Mouse (Mus musculus) lung, embryonic 16.5 days (tissue): ENCODE data around the gene Otulin. TPM values are rescaled to one million over a fixed set of nuclear protein-coding genes. Genes with fewer than 3 reads are reported as not detected.

Experiments
- ATAC-seq: fragments of 200-750 bp; cut with Nextera tagmentation; 2 replicates; pipeline ENCODE4 v1.8.0; 2017; ENCODE audit warnings: low read depth, mild to moderate bottlenecking, moderate library complexity
- H3K27ac ChIP-seq: fragments of 300-500 bp; sonication (generic); 2 replicates; pipeline ENCODE4 v1.5.1; 2014; ENCODE audit warnings: mild to moderate bottlenecking, control low read depth, low read length
- H3K27me3 ChIP-seq: fragments of 300-500 bp; sonication (generic); 2 replicates; pipeline ENCODE4 v1.6.1; 2014; ENCODE audit warnings: low read depth, low read length, mixed read lengths; ENCODE audit not compliant: control insufficient read depth, insufficient read depth
- H3K36me3 ChIP-seq: fragments of 300-500 bp; sonication (generic); 2 replicates; pipeline ENCODE4 v1.6.1; 2014; ENCODE audit warnings: low read length; ENCODE audit not compliant: control insufficient read depth, insufficient read depth
- H3K4me1 ChIP-seq: fragments of 300-500 bp; sonication (generic); replicated peaks from 2 replicates; pipeline ENCODE4 v1.6.1; 2014; ENCODE audit warnings: low read length, mixed read lengths; ENCODE audit not compliant: control insufficient read depth, insufficient read depth
- H3K4me2 ChIP-seq: fragments of 300-500 bp; sonication (generic); 2 replicates; pipeline ENCODE4 v1.6.1; 2014; ENCODE audit warnings: low read depth, low read length, control low read depth
- H3K4me3 ChIP-seq: fragments of 300-500 bp; sonication (generic); 2 replicates; pipeline ENCODE4 v1.5.1; 2014; ENCODE audit warnings: mild to moderate bottlenecking, low read length, control low read depth
- H3K9ac ChIP-seq: fragments of 300-500 bp; sonication (generic); 2 replicates; pipeline ENCODE4 v1.6.1; 2014; ENCODE audit warnings: low read length, control low read depth
- H3K9me3 ChIP-seq: fragments of 300-500 bp; sonication (generic); 2 replicates; pipeline ENCODE4 v1.6.1; 2016; ENCODE audit warnings: low read length; ENCODE audit not compliant: control insufficient read depth
- WGBS: fragments of 180-500 bp; shearing (Covaris S2); extraction: QIAGEN DNeasy Blood & Tissue Kit; methylation state at CpG from one replicate; pipeline ENCODE4 v1.1.7; 2014; 5-methylcytosine and 5-hydroxymethylcytosine counted together
- polyA plus RNA-seq: library from polyadenylated mRNA; unstranded; fragments of >200 nt; fragmentation: Nextera tagmentation; extraction: Ambion mirVana; gene quantifications from 2 replicates; pipeline ENCODE4 v1.2.1, GENCODE M21; 2015

The Otulin gene
- polyA plus RNA-seq, 1 experiment from 2014 or later: 22.4 TPM

DNA sequence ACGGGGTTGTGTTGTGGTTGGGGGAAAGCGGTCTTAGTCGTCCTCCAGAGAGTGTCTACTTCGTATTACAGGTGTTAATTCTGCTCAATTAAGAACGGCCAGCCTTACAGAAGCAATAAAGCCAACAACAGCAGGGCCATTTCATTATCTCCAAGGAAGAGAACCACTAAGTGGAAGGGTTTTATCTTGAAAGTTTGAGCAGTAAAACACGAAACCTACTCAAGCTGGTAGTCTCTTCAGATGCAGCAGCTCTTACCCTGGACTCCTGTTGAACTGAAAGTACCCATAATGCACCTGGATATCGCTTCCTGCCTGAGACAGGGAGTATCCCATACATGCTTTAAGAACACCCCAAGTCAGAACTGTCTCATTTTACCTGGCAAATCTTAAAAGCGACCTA lies 40.2 kb upstream of the Otulin start:
- Histone ChIP-seq H3K4me1 (peaks cover 8% of the 10 kb centered on the region; the same call in 1 of the 2 replicates), H3K9me3 (no peaks in the 10 kb centered on the region), H3K9ac (no peak overlapping the region), H3K27ac (no peak overlapping the region), H3K4me3 (no peak overlapping the region), H3K27me3 (no peaks in the 10 kb centered on the region), H3K36me3 (no peaks in the 10 kb centered on the region), H3K4me2 (no peak overlapping the region)
- WGBS: 84% methylated on average over 8 of the region's 8 CpGs
- no peak for ATAC-seq

DNA sequence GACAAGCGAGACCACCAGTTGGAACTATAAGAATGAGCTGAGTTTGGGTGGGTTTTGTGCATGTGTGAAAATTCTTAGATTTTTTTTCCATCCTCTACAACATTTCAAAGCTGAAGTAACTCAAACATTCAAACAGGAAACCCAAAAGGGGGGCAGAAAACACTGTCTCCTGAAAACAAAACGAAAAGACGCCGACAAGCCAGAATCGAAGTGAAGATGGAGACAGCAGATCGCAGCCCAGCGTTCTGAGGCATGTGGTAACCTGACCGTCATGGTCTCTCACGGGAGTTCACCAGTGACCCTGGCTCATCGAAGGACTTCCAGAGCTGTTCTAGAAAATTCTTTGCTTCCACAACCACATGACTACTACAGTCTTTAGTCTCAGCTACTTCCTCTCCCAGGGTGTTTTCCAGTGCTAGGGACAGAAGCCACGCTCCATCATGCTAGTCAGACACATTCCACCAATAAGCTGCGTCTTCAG lies 39.5 kb upstream of the Otulin start:
- ATAC-seq: no peak
- H3K4me1 ChIP-seq: peaks cover 14% of the 10 kb centered on the region
- H3K9me3 ChIP-seq: no peaks in the 10 kb centered on the region
- H3K4me3 ChIP-seq: no peak overlapping the region
- H3K9ac ChIP-seq: no peak overlapping the region
- 84% methylated on average over 12 of the region's 12 CpGs for WGBS
- H3K27me3 ChIP-seq: no peaks in the 10 kb centered on the region
- no peak overlapping the region for H3K4me2 ChIP-seq
- H3K36me3 ChIP-seq: no peaks in the 10 kb centered on the region
- H3K27ac ChIP-seq: no peak overlapping the region

DNA sequence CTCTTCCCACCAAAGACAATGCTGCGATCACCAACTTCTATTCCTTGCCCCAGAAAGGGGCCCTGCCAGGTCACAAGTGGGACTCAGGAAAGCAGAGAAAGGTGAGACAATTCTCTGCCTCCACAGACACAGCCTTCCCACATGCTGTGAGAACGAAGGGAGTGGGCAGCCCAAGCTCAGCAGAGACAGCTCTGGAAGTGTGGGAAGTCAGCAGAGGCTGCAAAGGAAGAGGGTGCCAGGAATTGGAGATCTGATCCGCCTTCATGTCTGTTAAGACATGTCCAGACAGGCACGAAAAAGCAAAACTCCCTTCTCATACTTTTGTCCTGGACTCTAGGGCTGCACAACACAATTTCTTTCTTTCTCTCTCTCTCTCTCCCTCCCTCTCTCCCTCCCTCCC lies 38.8 kb upstream of the Otulin start:
- no peak for ATAC-seq
- no peaks in the 10 kb centered on the region for H3K9me3 ChIP-seq
- no peak overlapping the region for H3K9ac ChIP-seq
- H3K36me3 ChIP-seq: no peaks in the 10 kb centered on the region
- no peak overlapping the region for H3K27ac ChIP-seq
- no peaks in the 10 kb centered on the region for H3K27me3 ChIP-seq
- no peak overlapping the region for H3K4me2 ChIP-seq
- H3K4me1 ChIP-seq: peaks cover 8% of the 10 kb centered on the region
- no peak overlapping the region for H3K4me3 ChIP-seq
- WGBS: 72% methylated on average over 4 of the region's 4 CpGs

DNA sequence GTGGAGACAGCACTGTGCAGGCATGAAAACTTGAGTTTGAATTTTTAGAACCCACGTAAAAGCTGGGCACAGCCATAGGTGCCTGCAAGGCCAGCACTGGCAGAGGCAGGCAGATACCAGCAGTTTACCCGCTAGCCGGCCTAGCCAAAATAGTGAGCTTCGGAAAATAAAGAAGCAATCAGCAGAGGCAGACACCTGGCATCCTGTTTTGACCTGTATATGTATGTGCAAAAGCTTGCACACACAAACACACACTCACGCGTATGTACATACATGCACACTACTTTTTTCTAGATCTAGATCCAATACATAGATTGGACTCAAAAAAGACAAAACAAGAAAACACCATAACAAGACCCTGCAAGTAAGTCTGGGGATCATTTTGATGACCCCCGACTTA lies 38.1 kb upstream of the Otulin start:
- no peak for ATAC-seq
- Histone ChIP-seq H3K9me3 (no peaks in the 10 kb centered on the region), H3K27ac (no peak overlapping the region), H3K9ac (no peak overlapping the region), H3K4me3 (no peak overlapping the region), H3K27me3 (no peaks in the 10 kb centered on the region), H3K36me3 (no peaks in the 10 kb centered on the region), H3K4me2 (no peak overlapping the region), H3K4me1 (peaks cover 6% of the 10 kb centered on the region)
- WGBS: 84% methylated on average over 7 of the region's 7 CpGs

DNA sequence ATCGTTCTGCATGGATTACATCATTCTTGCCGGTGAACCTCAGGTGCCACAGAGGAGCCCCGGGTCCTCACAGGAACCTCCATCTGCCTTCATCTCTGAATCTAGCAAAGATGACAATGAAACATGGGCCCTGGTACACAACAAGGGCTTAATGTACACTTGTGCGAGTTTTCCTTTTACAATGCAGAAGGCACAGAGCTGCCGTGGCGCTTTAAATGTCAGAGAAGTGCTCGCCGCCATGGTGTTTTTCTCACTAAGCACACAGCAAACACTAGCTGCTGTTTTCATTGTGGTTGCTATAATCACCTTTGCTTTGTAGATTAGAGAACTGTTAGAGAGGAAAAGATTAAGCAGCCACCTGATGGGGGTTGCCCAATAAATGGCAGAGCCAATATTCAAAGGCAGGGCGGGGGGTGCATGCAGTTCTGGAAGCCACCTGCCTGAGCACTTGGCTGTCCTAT lies 37.5 kb upstream of the Otulin start:
- no peaks in the 10 kb centered on the region for H3K9me3 ChIP-seq
- ATAC-seq: no peak
- peaks cover 6% of the 10 kb centered on the region for H3K4me1 ChIP-seq
- H3K27ac ChIP-seq: no peak overlapping the region
- WGBS: 66% methylated on average over 9 of the region's 9 CpGs
- H3K36me3 ChIP-seq: no peaks in the 10 kb centered on the region
- H3K4me2 ChIP-seq: no peak overlapping the region
- no peak overlapping the region for H3K9ac ChIP-seq
- no peaks in the 10 kb centered on the region for H3K27me3 ChIP-seq
- H3K4me3 ChIP-seq: no peak overlapping the region

DNA sequence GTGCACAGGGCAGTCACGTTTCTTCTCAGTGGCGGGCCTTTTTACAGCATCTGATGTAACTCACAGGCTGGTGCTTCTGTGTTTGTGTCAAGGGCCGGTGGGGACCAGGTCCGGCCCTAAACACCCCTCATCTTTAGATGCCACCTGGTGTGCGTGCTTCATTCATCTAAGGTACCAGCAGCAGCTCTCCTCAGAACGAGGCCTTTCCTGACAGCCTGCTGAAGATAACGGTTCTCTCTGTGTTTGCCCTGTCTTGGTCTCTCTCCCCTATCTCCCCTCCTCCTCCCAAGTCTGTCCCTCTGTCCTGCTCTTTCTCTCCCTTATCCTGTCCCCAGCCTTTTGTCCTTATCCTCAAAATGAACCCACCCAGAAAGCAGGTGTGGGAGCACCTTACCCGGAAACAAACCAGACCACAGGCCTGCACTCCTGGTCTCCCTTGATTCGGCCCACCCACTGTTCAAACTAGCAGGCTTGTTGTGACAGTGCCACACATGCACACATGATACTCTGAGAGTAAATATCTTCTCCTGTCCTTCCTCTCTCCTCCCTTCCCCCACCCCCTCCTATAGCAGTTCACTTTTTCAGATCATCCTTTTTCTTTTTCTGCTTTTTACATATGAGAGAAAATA lies 36.5 kb upstream of the Otulin start:
- WGBS: 60% methylated on average over 9 of the region's 9 CpGs

DNA sequence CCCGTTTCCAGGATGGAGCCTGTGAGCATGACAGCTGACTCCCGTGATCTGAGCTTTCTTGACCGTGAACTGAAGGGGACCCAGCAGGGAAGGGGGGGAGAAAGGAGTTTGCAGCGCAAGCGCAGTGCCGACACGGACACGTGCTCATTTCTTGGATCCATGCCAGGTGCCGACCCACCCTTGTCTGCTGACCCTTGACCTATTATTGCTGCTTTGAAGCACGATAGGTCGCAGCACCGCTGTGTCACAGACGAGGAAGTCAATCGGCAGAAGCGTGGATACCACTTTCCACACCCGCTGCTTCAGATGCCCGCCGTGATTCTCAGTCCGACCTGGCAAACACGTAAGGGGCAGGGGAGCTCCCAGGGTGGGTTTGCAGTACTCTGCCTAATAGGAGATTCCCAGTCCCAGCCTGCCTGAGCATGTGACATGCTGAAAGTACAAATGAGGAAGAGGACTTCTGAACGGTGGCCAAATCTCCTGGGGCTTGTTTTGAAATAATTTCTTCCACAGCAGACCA lies 35.0 kb upstream of the Otulin start:
- peak overlapping the region; percentile 15; the same call in 1 of the 2 replicates for H3K9ac ChIP-seq
- ATAC-seq: peak; percentile 53
- no peaks in the 10 kb centered on the region for H3K36me3 ChIP-seq
- peaks cover 6% of the 10 kb centered on the region for H3K4me1 ChIP-seq
- H3K9me3 ChIP-seq: no peaks in the 10 kb centered on the region
- peak overlapping the region; percentile 58; the same call in 1 of the 2 replicates for H3K27ac ChIP-seq
- H3K27me3 ChIP-seq: no peaks in the 10 kb centered on the region
- WGBS: 26% methylated on average over 21 of the region's 21 CpGs
- H3K4me2 ChIP-seq: peak overlapping the region; percentile 47
- H3K4me3 ChIP-seq: peak overlapping the region; percentile 15; the same call in 1 of the 2 replicates

More for the DNA sequence above, 36.5 kb upstream of the Otulin start:
- no peaks in the 10 kb centered on the region for H3K27me3 ChIP-seq
- no peak for ATAC-seq
- H3K27ac ChIP-seq: no peak overlapping the region
- peaks cover 6% of the 10 kb centered on the region for H3K4me1 ChIP-seq
- H3K9ac ChIP-seq: no peak overlapping the region
- H3K9me3 ChIP-seq: no peaks in the 10 kb centered on the region
- no peak overlapping the region for H3K4me2 ChIP-seq
- no peaks in the 10 kb centered on the region for H3K36me3 ChIP-seq
- no peak overlapping the region for H3K4me3 ChIP-seq

DNA sequence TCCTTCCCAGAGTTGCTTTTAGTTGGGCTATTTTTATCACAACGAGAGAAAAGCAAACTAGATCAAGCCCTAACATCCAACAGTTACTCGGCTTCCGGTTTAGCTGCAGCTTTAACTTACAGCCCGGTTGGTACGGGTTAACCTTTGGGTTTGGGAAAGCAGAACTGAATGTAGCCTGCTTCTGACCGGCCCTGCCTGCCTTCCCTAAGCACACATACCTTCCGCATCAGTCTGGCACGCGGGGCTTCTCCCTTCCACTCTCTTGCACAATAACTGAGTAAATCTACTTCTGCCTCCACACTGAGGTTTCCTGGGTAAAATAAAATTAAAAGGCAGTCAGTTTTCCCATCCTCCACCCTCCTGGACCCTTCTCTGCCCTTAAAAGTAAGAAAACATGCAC lies 33.6 kb upstream of the Otulin start:
- no peaks in the 10 kb centered on the region for H3K36me3 ChIP-seq
- no peak overlapping the region for H3K4me2 ChIP-seq
- H3K27me3 ChIP-seq: no peaks in the 10 kb centered on the region
- no peak overlapping the region for H3K9ac ChIP-seq
- no peaks in the 10 kb centered on the region for H3K9me3 ChIP-seq
- H3K4me1 ChIP-seq: peaks cover 6% of the 10 kb centered on the region
- no peak overlapping the region for H3K4me3 ChIP-seq
- WGBS: 77% methylated on average over 9 of the region's 9 CpGs
- ATAC-seq: no peak
- no peak overlapping the region for H3K27ac ChIP-seq

DNA sequence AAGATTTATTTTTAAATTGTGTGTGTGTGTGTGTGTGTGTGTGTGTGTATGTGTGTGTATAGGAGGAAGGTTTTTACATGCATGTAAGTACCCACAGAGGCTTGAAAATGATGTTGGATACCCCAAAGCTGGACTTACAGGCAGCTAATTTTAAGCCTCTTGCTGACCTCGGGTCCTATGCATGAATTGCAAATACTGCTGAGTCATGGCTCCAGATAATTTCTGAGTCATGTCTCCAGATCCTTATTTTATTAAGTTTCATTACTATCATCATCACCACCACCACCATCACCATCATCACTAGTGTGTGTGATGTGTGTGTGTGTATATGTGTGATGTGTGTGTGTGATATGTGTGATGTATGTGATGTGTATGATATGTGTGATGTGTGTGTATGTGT lies 32.2 kb upstream of the Otulin start:
- Histone ChIP-seq H3K36me3 (no peaks in the 10 kb centered on the region; the same call in none of the 2 replicates), H3K4me1 (peaks cover 6% of the 10 kb centered on the region), H3K4me2 (no peak overlapping the region), H3K4me3 (no peak overlapping the region), H3K27ac (no peak overlapping the region), H3K27me3 (no peaks in the 10 kb centered on the region), H3K9ac (no peak overlapping the region), H3K9me3 (no peaks in the 10 kb centered on the region)
- 54% methylated on average over 1 of the region's 1 CpGs for WGBS
- ATAC-seq: no peak
